Mouse (Mus musculus) layer of hippocampus, adult 8-10 months (tissue): ENCODE data around the gene Gabbr2. TPM values are rescaled to one million over a fixed set of nuclear protein-coding genes. Genes with fewer than 3 reads are reported as not detected.

ENCODE experiments used
- DNase-seq, 2 experiments: peaks; one replicate each; pipeline ENCODE4 v3.0.0; 2022; ENCODE audit warnings: low spot score in 2 of 2
- total RNA-seq, 4 experiments: library from RNA; stranded (reverse); gene quantifications; 2 replicates each; pipeline ENCODE4 v1.2.4; 2022

Gene Gabbr2
- total RNA-seq, 4 experiments from 2014 or later: 175 to 209 (median 187) TPM

GRCm38 (mm10) chr4:46720070-46720469 lies 271.6 kb downstream of the Gabbr2 start:
- DNase-seq: no peak

- DNase-seq: no peak
Observed at GRCm38 (mm10) chr4:46718624-46719023, 273.0 kb downstream of the Gabbr2 start.

GRCm38 (mm10) chr4:46717156-46717555 lies 274.5 kb downstream of the Gabbr2 start:
- DNase-seq: no peak

- no peak for DNase-seq
Observed at GRCm38 (mm10) chr4:46716361-46716760, 275.3 kb downstream of the Gabbr2 start.

- no peak for DNase-seq
Observed at GRCm38 (mm10) chr4:46710523-46710922, 281.1 kb downstream of the Gabbr2 start.

GRCm38 (mm10) chr4:46710018-46710417 lies 281.7 kb downstream of the Gabbr2 start:
- no peak for DNase-seq

GRCm38 (mm10) chr4:46709492-46709891 lies 282.2 kb downstream of the Gabbr2 start:
- no peak for DNase-seq

- no peak for DNase-seq
Observed at GRCm38 (mm10) chr4:46705739-46706138, 285.9 kb downstream of the Gabbr2 start.

GRCm38 (mm10) chr4:46703146-46703545 lies 288.5 kb downstream of the Gabbr2 start:
- no peak for DNase-seq

GRCm38 (mm10) chr4:46700223-46700651 lies 291.4 kb downstream of the Gabbr2 start:
- DNase-seq: no peak

- DNase-seq: no peak
Observed at GRCm38 (mm10) chr4:46696467-46696866, 295.2 kb downstream of the Gabbr2 start.

- DNase-seq: no peak
Observed at GRCm38 (mm10) chr4:46690565-46690964, 301.1 kb downstream of the Gabbr2 start.

- no peak for DNase-seq
Observed at GRCm38 (mm10) chr4:46690023-46690420, 301.7 kb downstream of the Gabbr2 start.

- peak in 1 of 2 experiments; percentile 80 for DNase-seq
Observed at GRCm38 (mm10) chr4:46689397-46690022, 302.2 kb downstream of the Gabbr2 start.

GRCm38 (mm10) chr4:46688213-46688832 lies 303.4 kb downstream of the Gabbr2 start:
- no peak for DNase-seq

GRCm38 (mm10) chr4:46684160-46684559 lies 307.5 kb downstream of the Gabbr2 start:
- peak; percentile 84 to 89 for DNase-seq

GRCm38 (mm10) chr4:46676646-46677045 lies 315.0 kb downstream of the Gabbr2 start:
- no peak for DNase-seq

- DNase-seq: no peak
Observed at GRCm38 (mm10) chr4:46675992-46676391, 315.7 kb downstream of the Gabbr2 start.

GRCm38 (mm10) chr4:46675272-46675785 lies 316.3 kb downstream of the Gabbr2 start:
- no peak for DNase-seq

- DNase-seq: no peak
Observed at GRCm38 (mm10) chr4:46668620-46669019, 323.1 kb downstream of the Gabbr2 start.

- DNase-seq: no peak
Observed at GRCm38 (mm10) chr4:46666420-46666819, 325.3 kb downstream of the Gabbr2 start.

- DNase-seq: no peak
Observed at GRCm38 (mm10) chr4:46665371-46665774, 326.3 kb downstream of the Gabbr2 start.
